Mouse (Mus musculus) liver, embryonic 12.5 days (tissue): ENCODE measurements around the gene Slc5a2. TPM values are rescaled to one million over a fixed set of nuclear protein-coding genes. Genes with fewer than 3 reads are reported as not detected.
A peak's percentile ranks its signal among the peaks of the same experiment; 100 is the strongest.

Experiments
- ATAC-seq: fragments of 200-750 bp; cut with Nextera tagmentation; 2 replicates; pipeline ENCODE4 v1.8.0; 2017; ENCODE audit warnings: moderate number of reproducible peaks, mild to moderate bottlenecking, moderate library complexity
- H3K27ac ChIP-seq: fragments of 300-500 bp; sonication (generic); 2 replicates; pipeline ENCODE4 v1.5.1; 2016; ENCODE audit warnings: mild to moderate bottlenecking
- H3K27me3 ChIP-seq: fragments of 300-500 bp; sonication (generic); replicated peaks from 2 replicates; pipeline ENCODE4 v1.6.1; 2016; ENCODE audit warnings: mild to moderate bottlenecking, moderate library complexity
- H3K36me3 ChIP-seq: fragments of 300-500 bp; sonication (generic); 2 replicates; pipeline ENCODE4 v1.6.1; 2016; ENCODE audit warnings: mild to moderate bottlenecking, moderate library complexity
- H3K4me1 ChIP-seq: fragments of 300-500 bp; sonication (generic); 2 replicates; pipeline ENCODE4 v1.6.1; 2016
- H3K4me2 ChIP-seq: fragments of 300-500 bp; sonication (generic); 2 replicates; pipeline ENCODE4 v1.6.1; 2016; ENCODE audit warnings: mild to moderate bottlenecking, moderate library complexity
- H3K4me3 ChIP-seq: fragments of 300-500 bp; sonication (generic); 2 replicates; pipeline ENCODE4 v1.5.1; 2016; ENCODE audit warnings: mild to moderate bottlenecking, moderate library complexity
- H3K9ac ChIP-seq: fragments of 300-500 bp; sonication (generic); 2 replicates; pipeline ENCODE4 v1.6.1; 2016; ENCODE audit warnings: mild to moderate bottlenecking, moderate library complexity
- H3K9me3 ChIP-seq: fragments of 300-500 bp; sonication (generic); replicated peaks from 2 replicates; pipeline ENCODE4 v1.6.1; 2016; ENCODE audit warnings: mild to moderate bottlenecking, moderate library complexity
- WGBS: fragments of 180-500 bp; shearing (Covaris S2); methylation state at CpG from one replicate; pipeline ENCODE4 v1.1.7; 2016; ENCODE audit not compliant: insufficient replicate concordance; 5-methylcytosine and 5-hydroxymethylcytosine counted together
- polyA plus RNA-seq: library from polyadenylated mRNA; unstranded; fragments of >200 nt; fragmentation: Nextera tagmentation; extraction: Ambion mirVana; gene quantifications from 2 replicates; pipeline ENCODE4 v1.2.1, GENCODE M21; 2016

Slc5a2 gene
- polyA plus RNA-seq, 1 experiment from 2014 or later, result 2.1 TPM

DNA sequence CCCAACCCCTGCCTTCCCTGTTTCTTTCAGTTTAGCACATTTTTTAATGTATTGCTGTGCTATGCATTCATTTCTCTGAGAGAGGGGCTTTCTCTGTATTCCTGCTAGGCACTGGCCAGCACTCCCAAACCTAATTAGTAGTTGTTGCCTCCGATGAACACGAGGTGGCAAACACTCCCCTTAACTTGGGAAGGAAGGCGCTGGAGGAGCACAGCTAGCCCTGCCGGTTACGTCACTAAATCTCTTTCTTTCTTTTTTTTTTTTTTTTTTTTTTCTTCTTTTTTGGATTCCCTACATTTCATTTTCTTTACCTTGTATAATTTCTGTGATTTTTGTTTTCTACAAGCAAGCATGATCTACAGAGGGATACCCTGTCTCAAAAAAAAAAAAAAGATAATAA is 39.5 kb downstream of the Slc5a2 start:
- no peak for ATAC-seq
- H3K9ac ChIP-seq, result no peak overlapping the region
- no peak overlapping the region for H3K4me2 ChIP-seq
- no peaks in the 10 kb centered on the region for H3K27me3 ChIP-seq
- no peaks in the 10 kb centered on the region for H3K9me3 ChIP-seq
- 10% methylated on average over 5 of the region's 5 CpGs for WGBS
- no peak overlapping the region for H3K4me3 ChIP-seq
- H3K36me3 ChIP-seq, result peaks cover 14% of the 10 kb centered on the region
- peaks cover 69% of the 10 kb centered on the region for H3K4me1 ChIP-seq
- H3K27ac ChIP-seq, result no peak overlapping the region; the same call in 1 of the 2 replicates

DNA sequence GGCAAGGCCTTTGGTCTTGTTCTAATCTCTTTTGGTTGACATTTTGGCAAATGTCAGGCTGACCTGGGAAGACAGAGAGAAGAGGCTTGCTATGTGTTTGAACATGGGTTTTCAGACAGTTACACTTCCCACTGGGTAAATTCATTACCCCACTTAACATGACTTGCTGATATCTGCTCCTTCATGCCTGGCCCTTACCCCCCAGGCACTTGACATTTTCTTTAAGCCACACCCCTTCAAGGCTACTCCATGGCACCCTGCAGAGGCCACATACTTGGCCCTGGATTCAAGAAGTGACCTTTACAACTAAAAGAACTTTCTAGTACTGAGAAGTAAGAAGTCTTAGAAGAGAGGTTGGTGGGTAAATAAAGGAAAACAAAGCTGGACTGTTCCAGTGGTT is 42.4 kb downstream of the Slc5a2 start:
- peaks cover 49% of the 10 kb centered on the region for H3K4me1 ChIP-seq
- peaks cover 19% of the 10 kb centered on the region for H3K27me3 ChIP-seq
- H3K9ac ChIP-seq, result no peak overlapping the region
- no peak for ATAC-seq
- no peak overlapping the region for H3K4me2 ChIP-seq
- H3K9me3 ChIP-seq, result no peaks in the 10 kb centered on the region
- no peak overlapping the region for H3K27ac ChIP-seq
- H3K4me3 ChIP-seq, result no peak overlapping the region
- no peaks in the 10 kb centered on the region for H3K36me3 ChIP-seq

DNA sequence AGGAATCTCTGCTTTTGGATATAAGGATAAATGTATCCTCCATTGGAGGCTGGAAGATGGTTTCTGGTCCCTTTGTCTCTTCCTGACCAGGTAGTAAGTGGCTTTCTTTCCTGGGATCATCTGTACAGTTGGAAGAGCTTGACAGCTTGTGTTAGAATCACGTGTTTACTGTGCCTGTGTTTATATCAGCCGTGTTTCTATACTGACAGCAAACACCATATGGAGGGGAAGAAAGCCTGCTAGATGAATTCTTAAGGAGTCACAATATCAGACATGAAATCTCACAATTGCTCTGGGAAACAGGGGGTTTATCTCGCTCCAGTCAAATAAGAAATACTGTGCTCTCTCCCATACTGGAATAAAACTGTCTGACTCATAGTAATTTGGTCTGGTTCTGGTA is 43.8 kb downstream of the Slc5a2 start:
- no peaks in the 10 kb centered on the region for H3K9me3 ChIP-seq
- peaks cover 32% of the 10 kb centered on the region for H3K27me3 ChIP-seq
- no peak overlapping the region for H3K4me2 ChIP-seq
- no peak for ATAC-seq
- H3K4me1 ChIP-seq, result peaks cover 40% of the 10 kb centered on the region
- no peak overlapping the region for H3K4me3 ChIP-seq
- no peak overlapping the region for H3K9ac ChIP-seq
- WGBS, result 58% methylated on average over 3 of the region's 3 CpGs
- no peaks in the 10 kb centered on the region for H3K36me3 ChIP-seq
- peak overlapping the region; percentile 58; the same call in 1 of the 2 replicates for H3K27ac ChIP-seq

DNA sequence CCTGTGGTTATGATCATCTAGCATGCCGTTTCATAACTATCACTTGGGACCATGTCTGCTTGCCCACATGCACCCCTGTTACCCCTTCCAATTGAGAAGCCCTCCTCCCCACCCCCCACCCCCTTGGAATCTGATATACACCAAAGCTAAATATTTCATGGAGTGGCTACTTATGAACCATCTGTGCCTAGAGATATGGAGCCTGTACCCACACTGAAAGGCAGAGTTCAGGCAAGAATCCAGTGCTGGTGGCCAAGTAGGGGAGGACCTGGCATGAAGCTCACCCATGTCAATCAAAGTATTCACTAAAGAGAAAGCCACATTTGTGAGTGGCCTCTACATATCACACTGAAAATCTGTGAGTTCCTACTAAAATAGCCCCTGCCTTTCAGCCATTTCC is 44.3 kb downstream of the Slc5a2 start:
- H3K27ac ChIP-seq, result peak overlapping the region; percentile 58; the same call in 1 of the 2 replicates
- peak; percentile 46; the same call in 1 of the 2 replicates for ATAC-seq

DNA sequence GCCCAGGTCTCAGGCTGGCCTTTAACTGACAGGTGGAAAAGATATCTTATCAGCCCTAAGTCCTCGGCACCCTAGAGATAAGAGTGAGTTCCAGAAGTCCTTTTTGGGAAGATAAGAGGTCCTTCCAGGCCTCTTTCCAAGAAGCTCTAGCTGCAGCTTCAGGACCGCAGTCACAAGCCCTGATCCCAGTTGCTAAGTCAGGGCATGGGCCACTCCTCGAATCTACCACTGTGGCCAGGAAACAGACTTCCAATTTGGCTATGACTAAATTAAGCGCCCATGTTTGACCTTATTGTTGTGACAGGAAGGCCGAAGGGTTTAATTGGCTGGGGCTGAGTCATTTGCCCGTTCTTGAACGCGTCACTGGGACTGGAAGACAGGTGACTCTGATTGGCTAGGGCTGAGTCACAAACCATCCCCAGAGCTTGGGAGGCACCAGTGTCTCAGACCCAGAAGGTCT is 44.8 kb downstream of the Slc5a2 start:
- H3K27me3 ChIP-seq, result peaks cover 38% of the 10 kb centered on the region
- WGBS, result 15% methylated on average over 8 of the region's 8 CpGs
- no peaks in the 10 kb centered on the region for H3K9me3 ChIP-seq
- H3K4me1 ChIP-seq, result peaks cover 33% of the 10 kb centered on the region
- H3K36me3 ChIP-seq, result no peaks in the 10 kb centered on the region
- no peak overlapping the region for H3K4me3 ChIP-seq
- peak overlapping the region; percentile 58; the same call in 1 of the 2 replicates for H3K27ac ChIP-seq
- H3K9ac ChIP-seq, result peak overlapping the region; percentile 18; the same call in 1 of the 2 replicates
- H3K4me2 ChIP-seq, result peak overlapping the region; percentile 46
- peak; percentile 83 for ATAC-seq

More for the DNA sequence above, 44.3 kb downstream of the Slc5a2 start:
- Histone ChIP-seq H3K4me3 (no peak overlapping the region), H3K9me3 (no peaks in the 10 kb centered on the region), H3K9ac (peak overlapping the region; percentile 18; the same call in 1 of the 2 replicates), H3K4me2 (peak overlapping the region; percentile 46), H3K27me3 (peaks cover 38% of the 10 kb centered on the region), H3K36me3 (no peaks in the 10 kb centered on the region), H3K4me1 (peaks cover 34% of the 10 kb centered on the region)
- 27% methylated on average over 1 of the region's 1 CpGs for WGBS

DNA sequence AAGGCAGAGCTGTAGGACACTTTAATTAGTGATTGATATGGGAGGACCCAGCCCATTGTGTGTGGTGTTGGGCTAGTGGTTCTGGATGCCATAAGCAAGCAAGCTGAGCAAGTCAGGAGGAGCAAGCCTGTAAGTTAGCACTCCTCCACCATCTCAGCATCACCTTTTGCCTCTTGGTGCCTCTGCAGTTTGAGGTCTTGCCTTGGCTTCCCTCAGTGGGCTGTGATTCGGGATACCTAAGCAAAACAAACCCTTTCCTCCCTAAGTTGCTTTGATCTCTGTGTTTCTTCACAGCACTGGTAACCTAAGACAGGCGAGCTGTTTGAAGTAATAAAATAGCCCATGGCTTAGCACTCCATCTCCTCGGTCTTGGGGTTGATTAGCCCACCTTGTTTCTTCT is 45.8 kb downstream of the Slc5a2 start:
- Histone ChIP-seq H3K27ac (no peak overlapping the region), H3K9me3 (no peaks in the 10 kb centered on the region), H3K4me1 (peaks cover 33% of the 10 kb centered on the region), H3K27me3 (peaks cover 38% of the 10 kb centered on the region), H3K4me3 (no peak overlapping the region), H3K4me2 (no peak overlapping the region), H3K36me3 (no peaks in the 10 kb centered on the region), H3K9ac (no peak overlapping the region)
- ATAC-seq, result no peak
- 41% methylated on average over 3 of the region's 3 CpGs for WGBS

DNA sequence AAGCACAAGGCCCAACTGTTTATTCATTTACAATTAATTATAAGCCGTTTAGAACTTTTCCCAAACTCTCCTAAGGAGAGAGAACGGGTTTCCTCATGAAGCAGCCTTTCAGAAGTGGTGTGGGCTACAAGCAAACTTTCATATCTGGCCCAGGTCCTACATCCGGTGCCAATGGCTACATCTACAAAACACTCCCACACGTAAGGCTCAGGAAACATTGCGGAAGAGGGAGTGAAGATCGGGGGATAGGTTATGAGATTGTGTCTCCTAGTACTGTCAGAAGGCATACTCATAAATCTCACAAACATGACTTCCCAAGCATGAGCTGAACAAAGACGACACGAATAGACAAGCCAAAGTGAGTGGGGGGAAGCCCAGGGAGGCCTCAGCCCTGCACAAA is 46.4 kb downstream of the Slc5a2 start:
- Histone ChIP-seq H3K4me1 (peaks cover 34% of the 10 kb centered on the region), H3K9me3 (no peaks in the 10 kb centered on the region), H3K9ac (no peak overlapping the region), H3K4me3 (no peak overlapping the region), H3K36me3 (no peaks in the 10 kb centered on the region), H3K27ac (no peak overlapping the region), H3K4me2 (no peak overlapping the region), H3K27me3 (peaks cover 40% of the 10 kb centered on the region)
- WGBS, result 68% methylated on average over 8 of the region's 8 CpGs
- no peak for ATAC-seq

DNA sequence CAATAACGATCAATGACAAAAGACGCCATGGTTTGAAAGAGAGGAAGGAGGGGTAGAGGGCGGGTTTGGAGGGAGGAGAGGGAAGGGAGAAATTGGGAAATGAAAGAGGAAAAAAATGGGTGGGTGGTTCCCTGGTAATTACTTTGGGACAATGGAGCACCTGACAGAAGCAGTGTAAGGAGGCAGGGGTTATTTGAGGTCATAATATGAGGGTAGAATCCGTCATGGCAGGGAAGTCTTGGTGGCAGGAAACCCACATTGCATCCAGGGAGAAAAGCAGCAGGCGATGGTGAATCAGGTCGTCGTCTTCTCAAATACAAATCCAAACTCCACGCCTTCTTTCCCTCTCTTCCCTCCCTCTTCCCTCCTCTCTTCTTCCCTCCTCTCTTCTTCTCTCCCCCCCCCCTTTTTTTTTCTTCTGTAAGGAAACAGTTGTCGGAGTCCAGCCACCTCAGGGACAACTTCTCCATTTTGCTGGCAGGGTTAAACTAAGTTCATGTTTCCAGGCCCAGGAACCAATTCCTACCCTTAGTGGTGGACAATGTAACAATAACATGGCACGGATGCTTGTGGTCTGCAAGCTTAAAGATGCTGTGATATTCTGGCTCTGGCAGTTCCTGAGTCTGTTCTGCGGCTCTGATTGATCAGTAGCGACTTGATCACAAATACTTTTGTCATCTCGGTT is 47.1 kb downstream of the Slc5a2 start:
- H3K4me3 ChIP-seq, result no peak overlapping the region
- H3K9me3 ChIP-seq, result no peaks in the 10 kb centered on the region
- H3K27me3 ChIP-seq, result peaks cover 43% of the 10 kb centered on the region
- peaks cover 40% of the 10 kb centered on the region for H3K4me1 ChIP-seq
- WGBS, result 53% methylated on average over 13 of the region's 13 CpGs
- H3K9ac ChIP-seq, result no peak overlapping the region
- no peak overlapping the region for H3K4me2 ChIP-seq
- H3K27ac ChIP-seq, result no peak overlapping the region
- ATAC-seq, result no peak
- H3K36me3 ChIP-seq, result no peaks in the 10 kb centered on the region

DNA sequence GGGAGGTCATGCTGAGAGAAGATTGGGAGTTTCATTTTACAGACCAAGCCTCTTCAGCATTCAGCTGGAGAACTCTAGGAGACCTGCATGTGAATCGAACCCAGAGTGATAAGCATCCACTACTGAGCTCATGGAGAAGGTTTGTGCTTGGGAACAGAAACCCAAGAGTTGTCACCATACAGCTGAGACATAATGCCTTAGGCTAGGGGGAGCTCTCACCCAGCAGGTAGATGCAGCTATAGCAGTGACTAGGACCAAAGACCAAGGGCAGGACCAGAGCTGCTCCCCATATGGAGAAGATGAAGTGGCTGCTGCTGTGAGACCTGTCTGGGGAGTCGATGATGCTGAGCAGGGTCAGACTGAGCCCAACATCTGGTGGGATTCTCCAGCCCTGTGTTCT is 48.1 kb downstream of the Slc5a2 start:
- Histone ChIP-seq H3K4me3 (no peak overlapping the region), H3K9me3 (no peaks in the 10 kb centered on the region), H3K27me3 (peaks cover 47% of the 10 kb centered on the region), H3K4me1 (peaks cover 29% of the 10 kb centered on the region), H3K27ac (no peak overlapping the region; the same call in 1 of the 2 replicates), H3K9ac (no peak overlapping the region), H3K4me2 (no peak overlapping the region), H3K36me3 (no peaks in the 10 kb centered on the region)
- no peak for ATAC-seq
- 63% methylated on average over 2 of the region's 2 CpGs for WGBS

DNA sequence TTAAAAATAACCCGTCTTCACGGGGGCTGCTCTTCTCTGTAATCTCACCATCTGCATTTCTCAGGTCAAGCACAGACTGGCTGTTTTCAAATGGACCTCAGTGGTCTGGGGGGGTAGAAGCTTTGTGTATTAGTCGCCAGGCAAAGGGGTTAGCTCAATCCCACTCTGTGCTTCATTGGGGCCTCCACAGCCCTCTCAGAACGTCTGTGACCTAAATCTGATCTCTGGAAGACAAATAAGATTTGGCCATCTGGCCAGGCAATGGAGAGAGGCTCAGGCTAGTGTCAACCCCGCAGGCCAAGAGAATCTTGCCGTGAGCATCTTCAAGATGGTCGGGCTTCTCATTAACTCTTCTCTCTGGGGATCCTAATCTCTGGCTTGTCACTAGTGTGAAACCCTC is 49.0 kb downstream of the Slc5a2 start:
- Histone ChIP-seq H3K27ac (no peak overlapping the region), H3K4me2 (no peak overlapping the region), H3K4me1 (peaks cover 20% of the 10 kb centered on the region), H3K4me3 (no peak overlapping the region), H3K36me3 (no peaks in the 10 kb centered on the region), H3K27me3 (peaks cover 47% of the 10 kb centered on the region), H3K9ac (no peak overlapping the region), H3K9me3 (no peaks in the 10 kb centered on the region)
- no peak for ATAC-seq
- WGBS, result 62% methylated on average over 7 of the region's 7 CpGs

DNA sequence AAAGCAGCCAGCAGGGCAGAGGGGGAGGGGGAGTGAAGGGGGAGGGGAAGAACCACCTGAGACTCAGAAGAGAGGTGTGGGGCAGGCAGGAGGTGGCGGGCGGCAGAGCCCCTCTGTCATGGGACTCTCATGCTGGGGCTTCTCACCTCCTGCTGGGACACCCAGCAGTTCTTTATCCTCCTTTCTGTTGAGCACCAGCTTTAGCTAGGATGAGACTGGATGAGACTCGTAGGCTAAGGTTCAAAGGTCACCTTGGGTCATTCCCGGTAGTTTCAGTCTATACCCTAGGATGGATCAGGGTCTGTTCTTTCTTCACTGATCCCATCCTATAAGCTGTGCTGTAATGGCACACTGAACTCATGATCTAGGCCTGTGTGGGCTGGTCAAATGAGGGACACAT is 51.6 kb downstream of the Slc5a2 start:
- no peaks in the 10 kb centered on the region for H3K36me3 ChIP-seq
- 60% methylated on average over 4 of the region's 4 CpGs for WGBS
- H3K9ac ChIP-seq, result no peak overlapping the region; the same call in 1 of the 2 replicates
- H3K4me1 ChIP-seq, result peaks cover 22% of the 10 kb centered on the region
- H3K9me3 ChIP-seq, result no peaks in the 10 kb centered on the region
- no peak overlapping the region for H3K4me3 ChIP-seq
- peaks cover 36% of the 10 kb centered on the region for H3K27me3 ChIP-seq
- no peak overlapping the region for H3K27ac ChIP-seq
- ATAC-seq, result no peak
- H3K4me2 ChIP-seq, result no peak overlapping the region

DNA sequence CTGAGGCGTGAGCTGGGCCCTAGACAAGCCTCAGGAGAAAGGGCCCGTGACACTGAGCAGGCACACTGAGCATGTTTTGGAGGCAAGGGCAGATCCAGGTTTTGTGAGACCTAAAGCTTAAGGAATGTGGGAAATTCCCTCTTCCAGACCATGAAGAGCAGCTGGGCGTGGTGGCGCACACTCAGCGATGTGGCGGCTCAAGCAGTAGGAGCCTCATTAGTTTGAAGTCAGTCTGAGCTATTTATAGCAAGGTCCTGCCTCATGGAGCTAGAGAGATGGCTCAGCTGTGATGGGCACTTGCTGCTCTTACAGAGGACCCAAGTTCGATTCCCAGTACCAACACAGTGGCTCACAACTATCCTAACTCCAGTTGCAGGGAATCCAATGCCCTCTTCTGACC is 53.7 kb downstream of the Slc5a2 start:
- Histone ChIP-seq H3K4me2 (no peak overlapping the region), H3K4me3 (no peak overlapping the region), H3K27me3 (peaks cover 32% of the 10 kb centered on the region), H3K9me3 (no peaks in the 10 kb centered on the region), H3K4me1 (peaks cover 22% of the 10 kb centered on the region), H3K27ac (no peak overlapping the region), H3K9ac (no peak overlapping the region), H3K36me3 (no peaks in the 10 kb centered on the region)
- WGBS, result 83% methylated on average over 7 of the region's 7 CpGs
- ATAC-seq, result no peak
